Mouse (Mus musculus) kidney, embryonic 16.5 days (tissue): ENCODE data around the gene Idnk. TPM values are rescaled to one million over a fixed set of nuclear protein-coding genes. Genes with fewer than 3 reads are reported as not detected.

ENCODE experiments used
- ATAC-seq: fragments of 200-750 bp; cut with Nextera tagmentation; 2 replicates; pipeline ENCODE4 v1.8.0; 2017; ENCODE audit warnings: moderate TSS enrichment; ENCODE audit not compliant: low FRiP score, low TSS enrichment
- H3K27ac ChIP-seq: fragments of 300-500 bp; sonication (generic); 2 replicates; pipeline ENCODE4 v1.5.1; 2014; ENCODE audit warnings: low read length
- H3K27me3 ChIP-seq: fragments of 300-500 bp; sonication (generic); 2 replicates; pipeline ENCODE4 v1.6.1; 2014; ENCODE audit warnings: low read length, control low read depth, mixed read lengths; ENCODE audit not compliant: insufficient read depth
- H3K36me3 ChIP-seq: fragments of 300-500 bp; sonication (generic); 2 replicates; pipeline ENCODE4 v1.6.1; 2014; ENCODE audit warnings: low read length, control low read depth, mixed read lengths; ENCODE audit not compliant: insufficient read depth
- H3K4me1 ChIP-seq: fragments of 300-500 bp; sonication (generic); 2 replicates; pipeline ENCODE4 v1.6.1; 2014; ENCODE audit warnings: low read length, control low read depth, mixed read lengths; ENCODE audit not compliant: insufficient read depth
- H3K4me2 ChIP-seq: fragments of 300-500 bp; sonication (generic); replicated peaks from 2 replicates; pipeline ENCODE4 v1.6.1; 2014; ENCODE audit warnings: low read depth, low read length
- H3K4me3 ChIP-seq: fragments of 300-500 bp; sonication (generic); 2 replicates; pipeline ENCODE4 v1.5.1; 2014; ENCODE audit warnings: mild to moderate bottlenecking, low read length
- H3K9ac ChIP-seq: fragments of 300-500 bp; sonication (generic); replicated peaks from 2 replicates; pipeline ENCODE4 v1.6.1; 2014; ENCODE audit warnings: low read length
- H3K9me3 ChIP-seq: fragments of 300-500 bp; sonication (generic); 2 replicates; pipeline ENCODE4 v1.6.1; 2016; ENCODE audit warnings: low read length, control low read depth
- WGBS: fragments of 180-500 bp; shearing (Covaris S2); extraction: QIAGEN DNeasy Blood & Tissue Kit; methylation state at CpG from one replicate; pipeline ENCODE4 v1.1.7; 2014; 5-methylcytosine and 5-hydroxymethylcytosine counted together
- polyA plus RNA-seq: library from polyadenylated mRNA; unstranded; fragments of >200 nt; fragmentation: Nextera tagmentation; extraction: Ambion mirVana; gene quantifications from 2 replicates; pipeline ENCODE4 v1.2.1, GENCODE M21; 2015

Idnk gene
- polyA plus RNA-seq, 1 experiment from 2014 or later, result 38.6 TPM

- Histone ChIP-seq H3K27ac (no peak overlapping the region), H3K36me3 (peaks cover 56% of the 10 kb centered on the region), H3K4me3 (no peak overlapping the region), H3K27me3 (no peaks in the 10 kb centered on the region), H3K4me1 (no peaks in the 10 kb centered on the region), H3K4me2 (no peak overlapping the region), H3K9ac (no peak overlapping the region), H3K9me3 (no peaks in the 10 kb centered on the region)
- ATAC-seq, result no peak
- 87% methylated on average over 3 of the region's 3 CpGs for WGBS
Measured at GRCm38 (mm10) chr13:58187751-58188150, 30.3 kb downstream of the Idnk start.

- Histone ChIP-seq H3K9ac (no peak overlapping the region), H3K36me3 (peaks cover 53% of the 10 kb centered on the region), H3K4me1 (no peaks in the 10 kb centered on the region), H3K4me2 (no peak overlapping the region), H3K9me3 (no peaks in the 10 kb centered on the region), H3K27me3 (no peaks in the 10 kb centered on the region), H3K4me3 (no peak overlapping the region), H3K27ac (no peak overlapping the region)
- 66% methylated on average over 4 of the region's 4 CpGs for WGBS
- peak; percentile 69 for ATAC-seq
Measured at GRCm38 (mm10) chr13:58188412-58188811, 31.0 kb downstream of the Idnk start.

DNA sequence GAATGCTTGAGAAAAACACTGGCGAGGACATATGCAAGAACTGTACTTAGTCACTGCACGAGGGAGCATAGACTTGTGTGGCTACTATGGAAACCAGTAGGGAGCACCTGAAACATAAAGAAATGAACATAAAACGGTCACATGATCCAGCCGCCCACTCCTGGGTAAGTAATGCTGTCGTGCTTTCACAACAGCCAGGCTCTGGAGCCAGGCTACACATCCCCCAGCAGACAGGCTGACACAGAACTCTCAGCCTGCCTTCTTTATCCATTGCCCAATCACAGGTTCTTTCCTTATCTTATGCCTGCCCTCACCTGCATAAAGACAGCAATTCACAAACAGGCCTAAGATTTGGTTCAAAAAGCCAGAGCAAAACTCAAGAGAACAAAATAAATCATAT lies 32.0 kb downstream of the Idnk start:
- ATAC-seq, result no peak
- no peak overlapping the region for H3K9ac ChIP-seq
- no peaks in the 10 kb centered on the region for H3K27me3 ChIP-seq
- WGBS, result 61% methylated on average over 5 of the region's 5 CpGs
- no peak overlapping the region for H3K4me2 ChIP-seq
- H3K4me1 ChIP-seq, result no peaks in the 10 kb centered on the region
- peaks cover 53% of the 10 kb centered on the region for H3K36me3 ChIP-seq
- H3K27ac ChIP-seq, result no peak overlapping the region
- no peaks in the 10 kb centered on the region for H3K9me3 ChIP-seq
- H3K4me3 ChIP-seq, result no peak overlapping the region

DNA sequence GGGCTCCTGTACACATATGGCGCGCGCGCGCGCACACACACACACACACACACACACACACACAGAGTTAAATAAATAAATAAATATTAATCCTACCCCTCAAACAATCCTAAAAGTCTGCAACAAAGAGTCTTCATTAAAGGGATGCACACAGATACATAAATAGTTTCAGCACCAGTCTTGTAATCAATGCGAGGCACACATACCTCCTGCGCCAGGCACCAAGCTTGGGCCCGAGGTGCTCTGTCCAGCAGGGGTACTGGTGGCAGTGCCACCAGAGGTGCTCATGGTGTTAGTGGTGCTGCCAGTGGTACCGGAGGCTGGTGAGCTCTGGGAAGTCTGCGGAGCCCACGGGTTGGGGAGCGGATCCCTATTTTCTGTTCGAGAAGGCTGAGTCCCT lies 34.1 kb downstream of the Idnk start:
- peaks cover 46% of the 10 kb centered on the region for H3K36me3 ChIP-seq
- no peaks in the 10 kb centered on the region for H3K9me3 ChIP-seq
- no peaks in the 10 kb centered on the region for H3K4me1 ChIP-seq
- H3K4me3 ChIP-seq, result no peak overlapping the region
- H3K9ac ChIP-seq, result no peak overlapping the region
- ATAC-seq, result no peak
- H3K27ac ChIP-seq, result no peak overlapping the region
- H3K4me2 ChIP-seq, result no peak overlapping the region
- 98% methylated on average over 14 of the region's 14 CpGs for WGBS
- no peaks in the 10 kb centered on the region for H3K27me3 ChIP-seq

GRCm38 (mm10) chr13:58192146-58192545 lies 34.7 kb downstream of the Idnk start:
- WGBS, result 94% methylated on average over 6 of the region's 6 CpGs

GRCm38 (mm10) chr13:58193221-58193620 lies 35.8 kb downstream of the Idnk start:
- WGBS, result 90% methylated on average over 3 of the region's 3 CpGs
- ATAC-seq, result no peak

More at GRCm38 (mm10) chr13:58192146-58192545, 34.7 kb downstream of the Idnk start:
- Histone ChIP-seq H3K4me3 (no peak overlapping the region), H3K27me3 (no peaks in the 10 kb centered on the region), H3K4me1 (no peaks in the 10 kb centered on the region), H3K4me2 (no peak overlapping the region), H3K9me3 (no peaks in the 10 kb centered on the region), H3K9ac (no peak overlapping the region), H3K27ac (no peak overlapping the region), H3K36me3 (peaks cover 46% of the 10 kb centered on the region)
- ATAC-seq, result no peak

DNA sequence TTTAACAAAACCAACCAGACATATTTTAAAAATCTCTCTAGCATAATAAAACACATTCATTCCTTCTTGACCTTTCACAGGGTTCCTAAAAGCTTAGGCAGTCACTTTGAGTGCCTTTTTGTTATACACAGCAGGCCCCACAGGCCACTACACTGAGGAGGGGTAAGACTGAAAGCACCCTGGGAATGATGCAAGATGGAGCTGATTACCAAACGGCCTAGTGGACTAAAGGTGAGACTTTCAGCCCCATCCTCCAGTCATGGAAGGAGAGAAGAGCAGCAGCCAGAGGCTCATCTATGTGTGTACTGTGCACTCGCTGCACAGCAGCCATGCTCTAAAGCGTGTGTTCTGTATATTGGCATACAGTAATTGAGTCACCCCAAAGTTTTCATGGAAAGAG lies 37.5 kb downstream of the Idnk start:
- Histone ChIP-seq H3K9me3 (no peaks in the 10 kb centered on the region), H3K36me3 (peaks cover 46% of the 10 kb centered on the region), H3K27me3 (no peaks in the 10 kb centered on the region), H3K4me3 (no peak overlapping the region), H3K27ac (no peak overlapping the region), H3K4me1 (0 out of 2 replicates have a peak, but pooled peaks cover 4% of the 10 kb centered on the region), H3K4me2 (no peak overlapping the region), H3K9ac (no peak overlapping the region)
- WGBS, result 82% methylated on average over 3 of the region's 3 CpGs
- ATAC-seq, result no peak

More at GRCm38 (mm10) chr13:58193221-58193620, 35.8 kb downstream of the Idnk start:
- Histone ChIP-seq H3K9ac (no peak overlapping the region), H3K27me3 (no peaks in the 10 kb centered on the region), H3K27ac (no peak overlapping the region), H3K4me2 (no peak overlapping the region), H3K9me3 (no peaks in the 10 kb centered on the region), H3K4me1 (0 out of 2 replicates have a peak, but pooled peaks cover 4% of the 10 kb centered on the region), H3K4me3 (no peak overlapping the region), H3K36me3 (peaks cover 49% of the 10 kb centered on the region)

- Histone ChIP-seq H3K9me3 (no peaks in the 10 kb centered on the region), H3K4me1 (0 out of 2 replicates have a peak, but pooled peaks cover 4% of the 10 kb centered on the region), H3K4me2 (no peak overlapping the region), H3K9ac (no peak overlapping the region), H3K4me3 (no peak overlapping the region), H3K36me3 (peaks cover 28% of the 10 kb centered on the region), H3K27me3 (no peaks in the 10 kb centered on the region), H3K27ac (no peak overlapping the region)
- ATAC-seq, result no peak
- WGBS, result 73% methylated on average over 3 of the region's 3 CpGs
Measured at GRCm38 (mm10) chr13:58197211-58197610, 39.8 kb downstream of the Idnk start.

DNA sequence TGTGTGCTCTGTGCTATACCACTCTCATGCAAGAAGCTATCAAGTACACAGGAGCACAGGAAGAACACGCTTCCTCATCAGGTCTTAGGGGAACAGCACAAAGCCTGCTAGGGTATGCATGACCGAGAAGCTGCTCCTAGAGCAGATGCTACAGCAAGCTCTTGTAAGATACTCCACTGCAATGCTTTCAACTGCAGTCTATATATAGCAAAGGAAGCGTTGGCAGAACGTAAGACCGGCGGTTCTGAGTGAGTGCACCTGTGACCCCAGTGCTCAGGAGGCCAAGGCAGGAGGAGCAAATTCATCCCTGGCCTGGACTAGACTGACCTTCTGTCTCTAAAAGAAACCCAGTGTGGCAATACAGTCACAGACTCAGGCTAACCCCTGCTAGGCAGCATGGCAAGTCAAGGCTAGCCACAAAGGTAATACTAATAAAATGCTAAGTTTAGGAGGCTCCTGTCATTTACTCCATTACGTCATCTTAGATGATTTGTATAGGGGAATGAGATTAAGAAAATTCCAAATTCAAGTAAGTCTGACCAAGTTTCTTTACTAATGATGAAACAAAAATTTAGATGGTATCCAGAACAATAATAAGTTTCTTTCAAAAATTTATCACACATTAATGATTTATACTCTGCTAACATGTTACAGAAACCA lies 40.7 kb downstream of the Idnk start:
- no peak overlapping the region for H3K4me2 ChIP-seq
- ATAC-seq, result no peak
- H3K27ac ChIP-seq, result no peak overlapping the region
- 0 out of 2 replicates have a peak, but pooled peaks cover 4% of the 10 kb centered on the region for H3K4me1 ChIP-seq
- no peak overlapping the region for H3K9ac ChIP-seq
- H3K27me3 ChIP-seq, result no peaks in the 10 kb centered on the region
- no peaks in the 10 kb centered on the region for H3K9me3 ChIP-seq
- H3K4me3 ChIP-seq, result no peak overlapping the region
- 71% methylated on average over 7 of the region's 7 CpGs for WGBS
- peaks cover 23% of the 10 kb centered on the region for H3K36me3 ChIP-seq

DNA sequence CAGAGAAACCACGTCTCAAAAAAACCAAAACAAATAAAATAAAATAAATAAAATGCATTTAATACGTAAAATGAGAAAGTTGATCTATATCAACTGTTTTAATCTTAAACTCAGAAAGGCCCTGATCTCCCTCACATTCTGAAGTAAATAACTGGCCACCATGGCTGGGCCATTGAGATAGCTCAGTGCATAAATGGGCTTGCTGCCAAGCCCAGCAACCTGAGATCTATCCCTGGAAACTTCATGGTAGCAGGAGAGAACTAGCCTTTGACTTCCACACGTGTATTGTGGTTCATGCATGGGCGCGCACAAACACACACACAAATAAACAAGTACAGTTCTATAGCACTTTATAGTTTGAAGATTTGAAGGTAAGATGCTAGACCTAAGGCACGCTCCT lies 43.9 kb downstream of the Idnk start:
- no peak for ATAC-seq
- Histone ChIP-seq H3K36me3 (peaks cover 15% of the 10 kb centered on the region), H3K4me2 (no peak overlapping the region)

More for the DNA sequence above, 43.9 kb downstream of the Idnk start:
- Histone ChIP-seq H3K27me3 (no peaks in the 10 kb centered on the region), H3K9me3 (no peaks in the 10 kb centered on the region), H3K9ac (no peak overlapping the region), H3K4me1 (0 out of 2 replicates have a peak, but pooled peaks cover 4% of the 10 kb centered on the region), H3K4me3 (no peak overlapping the region), H3K27ac (no peak overlapping the region)
- 82% methylated on average over 6 of the region's 6 CpGs for WGBS
